Mouse (Mus musculus) spleen, adult 2 months (tissue): Measurements from ENCODE around the gene Creb5.

Experiments used
- CTCF ChIP-seq: fragments of 200-500 bp; IDR thresholded peaks from 2 replicates; pipeline ENCODE4 v1.5.1; 2011; ENCODE audit warnings: mild to moderate bottlenecking, inconsistent platforms; ENCODE audit not compliant: insufficient read depth, insufficient read length, insufficient replicate concordance; ENCODE audit errors: extremely low read depth
- POLR2A ChIP-seq: fragments of 200-500 bp; IDR thresholded peaks from 2 replicates; pipeline ENCODE4 v1.6.1; 2011; ENCODE audit warnings: low read depth, low read length, inconsistent platforms

GRCm38 (mm10) chr6:53619676-53620075 lies 332.6 kb downstream of the Creb5 start:
- TF ChIP-seq CTCF (no peak), POLR2A (no peak)
